Mouse (Mus musculus): Measurements from ENCODE around the gene Nedd9.
"Not testable (repeated sequence)": the region's sequence is repeated elsewhere in the genome, so short reads cannot be mapped to it uniquely, and the experiment has no call there.

Nedd9 gene

DNA sequence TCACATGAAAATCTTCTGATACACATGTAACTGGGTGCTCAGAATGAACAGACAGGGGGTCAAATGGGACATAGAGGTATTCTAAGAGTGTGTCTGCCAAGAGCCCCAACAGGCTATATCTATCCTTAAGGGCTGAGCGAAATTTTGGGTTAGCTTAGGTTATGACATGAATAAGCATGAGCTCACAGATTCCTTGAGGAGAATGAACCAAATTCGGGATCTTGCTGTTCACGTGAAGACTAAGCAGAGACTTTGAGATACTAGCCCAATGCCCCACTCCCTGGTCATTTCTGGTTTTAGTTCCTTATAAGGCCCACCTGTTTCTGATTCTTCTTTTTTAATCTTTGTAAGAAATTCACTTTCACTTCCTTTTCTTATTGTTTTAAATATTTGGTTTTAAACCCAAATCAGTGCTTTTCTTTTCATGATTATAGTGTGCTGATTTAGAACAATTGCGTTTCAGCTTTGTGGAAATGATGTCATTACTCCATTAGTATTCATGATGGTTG, 195.6 kb downstream of the Nedd9 start:
- DNase-seq = no peak

DNA sequence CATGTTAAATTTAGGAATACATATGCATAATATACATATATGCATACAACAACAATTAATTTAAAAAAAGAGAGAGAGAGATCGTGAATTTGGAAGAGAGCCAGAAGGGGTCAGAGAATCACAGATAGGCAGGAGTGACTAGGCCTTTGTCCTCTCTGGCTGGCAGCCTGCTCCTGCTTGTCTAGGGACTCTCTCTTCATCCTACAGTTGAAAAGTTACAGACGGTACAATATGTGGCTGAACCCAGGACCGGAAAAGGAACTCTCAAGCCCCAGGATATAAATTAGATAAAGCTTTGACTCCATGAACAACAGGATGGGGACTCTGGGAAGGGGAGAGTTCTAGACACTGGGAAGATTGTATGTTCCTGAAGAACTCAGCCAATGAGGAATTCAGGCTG, 200.9 kb downstream of the Nedd9 start:
- DNase-seq = no peak

DNA sequence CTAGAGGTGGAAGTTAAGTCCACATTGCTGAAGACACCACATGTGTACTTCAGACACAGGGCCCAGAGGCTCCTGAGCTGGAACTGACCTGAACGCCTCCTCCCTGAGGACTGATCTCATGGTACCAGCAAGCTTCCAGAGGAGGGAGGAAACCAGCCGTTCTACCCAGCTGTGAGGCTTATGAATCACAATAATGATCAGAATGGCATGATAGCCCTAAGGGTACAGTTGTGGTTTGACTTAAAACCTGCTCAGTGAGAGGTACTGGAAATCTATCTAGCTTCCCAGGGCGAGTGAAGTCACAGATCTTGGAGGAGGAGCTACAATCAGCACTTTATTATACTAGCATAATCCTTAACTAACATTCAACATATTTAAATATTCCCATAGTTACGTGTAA, 201.7 kb downstream of the Nedd9 start:
- no peak for DNase-seq

DNA sequence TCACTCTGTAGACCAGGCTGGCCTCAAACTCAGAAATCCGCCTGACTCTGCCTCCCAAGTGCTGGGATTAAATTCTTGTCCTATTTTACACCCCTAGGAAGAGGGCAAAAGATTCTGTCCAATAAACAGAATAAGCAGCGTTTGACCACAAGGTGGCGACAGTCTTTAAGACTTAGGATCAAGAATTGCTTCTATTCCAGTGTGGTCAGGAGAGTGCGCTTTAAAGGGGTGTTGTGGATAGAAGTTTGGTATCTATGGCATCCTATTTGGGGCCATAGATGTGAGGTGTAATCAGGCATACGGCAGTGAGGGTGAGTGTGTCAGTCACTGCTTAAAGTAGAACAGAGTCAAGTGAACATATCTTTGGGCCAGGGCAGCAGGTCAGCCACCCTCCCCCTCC, 203.9 kb downstream of the Nedd9 start:
- peak; percentile 78 for DNase-seq

DNA sequence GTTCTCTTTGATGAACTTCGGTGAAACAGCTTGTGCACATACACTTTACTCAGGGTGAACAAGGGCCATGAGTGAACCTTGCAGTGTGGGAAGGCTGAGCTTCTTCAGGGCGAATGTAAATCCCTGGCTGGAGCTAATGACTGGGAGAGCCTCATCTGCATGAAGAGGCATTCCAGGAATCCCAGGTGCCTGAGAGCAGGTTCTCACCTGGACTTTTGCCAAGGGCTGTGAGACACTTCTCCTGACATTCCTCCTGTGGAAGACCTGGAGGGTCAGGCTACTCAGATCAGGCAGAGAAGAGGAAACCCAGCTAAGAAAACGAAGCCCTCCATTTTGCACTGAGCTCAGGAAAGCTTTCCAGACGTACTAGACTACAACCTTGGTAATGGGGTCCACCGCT, 206.5 kb downstream of the Nedd9 start:
- DNase-seq = no peak

DNA sequence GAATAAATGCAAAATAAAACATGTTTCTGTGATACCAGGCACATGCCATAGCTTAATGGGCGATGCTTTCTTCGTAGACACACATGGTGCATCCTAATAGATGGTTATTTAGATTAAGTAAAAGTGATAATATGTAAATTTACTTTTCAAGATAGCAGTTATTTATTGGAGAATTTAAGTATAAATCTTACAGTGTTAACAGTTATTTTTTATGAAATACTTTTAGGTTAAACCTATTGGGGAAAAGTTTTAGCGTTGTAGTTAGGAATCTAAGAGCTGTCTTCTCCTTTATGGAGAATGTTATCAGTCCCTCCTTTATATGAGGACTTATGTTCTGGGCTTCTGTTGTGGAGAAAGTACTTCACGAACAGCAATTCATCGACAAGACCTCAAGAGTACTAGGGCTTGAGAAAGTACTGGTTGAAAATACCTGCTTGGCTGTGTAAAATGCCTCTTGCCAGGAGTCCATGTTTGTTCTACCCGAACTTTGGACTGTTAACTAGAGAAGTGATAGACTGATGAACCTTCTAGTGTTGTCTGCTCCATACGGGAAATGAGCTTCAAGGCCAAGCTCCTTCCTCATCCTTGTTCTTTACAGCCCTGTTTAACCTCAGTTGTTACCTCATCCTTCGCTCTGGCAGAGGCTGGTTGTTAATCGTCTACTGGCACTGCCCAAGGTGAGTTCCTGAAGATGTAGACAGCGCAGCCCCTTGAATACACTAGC, 213.1 kb downstream of the Nedd9 start, which contains the start of gene Gm17364:
Gene Gm17364, minus strand, starts transcription at position 51 of the 724 bp plus-strand sequence.
- DNase-seq = no peak

DNA sequence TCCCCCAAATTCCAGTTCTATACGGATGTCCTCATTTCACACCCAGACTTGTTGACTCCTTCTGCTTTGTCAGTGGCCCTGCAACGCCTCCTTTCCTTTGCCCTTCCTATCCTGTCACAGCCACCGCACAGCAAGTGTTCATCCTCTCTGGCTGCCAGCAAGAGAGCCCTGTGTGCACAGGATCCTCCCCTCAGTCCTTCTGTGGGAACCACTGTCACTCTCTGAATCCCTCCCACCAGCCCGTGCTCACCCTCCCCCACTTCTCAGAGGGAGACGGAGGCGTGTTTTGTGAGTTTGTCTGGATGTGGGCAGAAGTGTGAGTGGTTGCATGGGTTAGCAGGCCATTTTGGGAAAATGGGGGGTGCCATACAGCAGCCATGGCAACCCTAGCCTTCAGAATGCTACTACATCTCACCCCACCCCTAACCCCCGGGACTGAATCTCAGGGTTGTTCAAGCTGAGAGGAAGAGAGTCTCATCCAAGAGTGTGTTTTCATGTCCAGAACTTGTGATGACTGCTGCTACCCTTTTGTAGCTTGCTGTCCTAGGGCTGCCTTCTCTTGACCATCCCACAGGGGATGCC, 219.2 kb downstream of the Nedd9 start:
- DNase-seq = no peak

DNA sequence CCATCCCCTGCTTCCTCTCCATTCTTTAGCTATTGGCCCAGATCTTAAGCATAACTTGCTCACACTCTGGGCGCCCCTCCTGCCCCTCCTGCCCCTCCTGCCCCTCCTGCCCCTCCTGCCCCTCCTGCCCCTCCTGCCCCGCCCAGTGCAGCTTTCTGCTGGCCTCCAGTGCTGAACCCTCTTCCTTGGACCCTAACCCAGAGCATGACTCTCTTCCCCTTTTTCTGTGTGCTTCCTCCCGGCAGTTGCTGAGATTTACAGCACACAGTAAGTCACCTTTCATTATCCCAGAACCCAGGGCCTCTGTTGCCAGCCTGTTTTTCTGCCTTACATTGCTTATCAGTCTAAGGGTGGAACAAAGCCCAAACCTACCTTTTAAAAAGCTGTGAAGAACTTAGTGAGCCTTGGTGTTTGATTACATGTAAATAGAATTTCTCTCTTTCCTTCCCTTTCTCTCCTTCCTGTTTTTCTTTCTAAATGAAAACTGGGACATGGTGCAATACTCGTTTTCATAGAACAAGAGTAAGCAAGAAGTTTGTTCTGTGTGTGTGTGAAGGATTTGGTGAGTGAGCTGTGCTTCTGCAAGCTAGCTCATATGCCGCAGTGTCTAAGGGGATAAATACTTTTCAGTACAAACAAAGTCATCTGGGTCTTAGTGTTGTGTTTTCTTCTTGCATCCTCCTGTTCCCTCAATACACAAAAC, 223.7 kb downstream of the Nedd9 start:
- no peak for DNase-seq

DNA sequence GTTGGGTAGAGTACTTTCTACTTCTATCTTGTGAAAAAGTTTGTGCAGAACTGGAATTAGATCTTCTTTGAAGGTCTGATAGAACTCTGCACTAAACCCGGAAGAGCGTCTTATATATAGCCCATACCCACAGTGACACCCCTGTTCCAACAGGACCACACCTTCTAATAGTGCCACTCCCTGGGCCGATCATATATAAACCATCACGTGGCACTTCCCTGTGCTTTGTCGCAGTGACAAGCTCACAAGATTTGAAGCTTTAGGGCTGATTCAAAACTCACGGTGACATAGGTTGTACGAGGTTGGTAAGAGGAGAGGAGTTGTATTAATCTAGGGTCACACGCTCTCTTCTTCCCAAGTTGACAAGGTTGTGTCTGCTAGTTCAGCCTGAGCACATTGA, 225.5 kb downstream of the Nedd9 start:
- not testable (repeated sequence) for DNase-seq
